Mouse (Mus musculus) lung, postnatal 0 days (tissue): ENCODE results near the gene Prkar2b. TPM values are rescaled to one million over a fixed set of nuclear protein-coding genes. Genes with fewer than 3 reads are reported as not detected.

ENCODE experiments used
- ATAC-seq: fragments of 200-750 bp; cut with Nextera tagmentation; 2 replicates; pipeline ENCODE4 v1.8.0; 2017; ENCODE audit warnings: moderate library complexity
- DNase-seq: peaks from one replicate; pipeline ENCODE4 v3.0.0-alpha.2; 2016; ENCODE audit warnings: low spot score
- H3K27ac ChIP-seq: fragments of 300-500 bp; sonication (generic); 2 replicates; pipeline ENCODE4 v1.5.1; 2014; ENCODE audit warnings: antibody characterized with exemption, mild to moderate bottlenecking, low read length, mixed read lengths
- H3K27me3 ChIP-seq: fragments of 300-500 bp; sonication (generic); replicated peaks from 2 replicates; pipeline ENCODE4 v1.6.1; 2014; ENCODE audit warnings: low read length, mixed read lengths; ENCODE audit not compliant: insufficient read depth
- H3K36me3 ChIP-seq: fragments of 300-500 bp; sonication (generic); 2 replicates; pipeline ENCODE4 v1.6.1; 2014; ENCODE audit warnings: low read length, mixed read lengths; ENCODE audit not compliant: insufficient read depth
- H3K4me1 ChIP-seq: fragments of 300-500 bp; sonication (generic); 2 replicates; pipeline ENCODE4 v1.6.1; 2014; ENCODE audit warnings: antibody characterized with exemption, low read depth, low read length, mixed read lengths; ENCODE audit not compliant: insufficient read depth
- H3K4me2 ChIP-seq: fragments of 300-500 bp; sonication (generic); replicated peaks from 2 replicates; pipeline ENCODE4 v1.6.1; 2014; ENCODE audit warnings: low read depth, mild to moderate bottlenecking, low read length, moderate library complexity, mixed read lengths
- H3K4me3 ChIP-seq: fragments of 300-500 bp; sonication (generic); 2 replicates; pipeline ENCODE4 v1.5.1; 2014; ENCODE audit warnings: low read depth, low read length
- H3K9ac ChIP-seq: fragments of 300-500 bp; sonication (generic); replicated peaks from 2 replicates; pipeline ENCODE4 v1.6.1; 2014; ENCODE audit warnings: low read depth, mild to moderate bottlenecking
- H3K9me3 ChIP-seq: fragments of 300-500 bp; sonication (generic); 2 replicates; pipeline ENCODE4 v1.6.1; 2016; ENCODE audit warnings: low read length, mixed read lengths
- CTCF ChIP-seq: IDR thresholded peaks from 2 replicates; pipeline ENCODE4 v1.5.1; 2016; ENCODE audit warnings: antibody characterized with exemption, mild to moderate bottlenecking
- EP300 ChIP-seq: IDR thresholded peaks from 2 replicates; pipeline ENCODE4 v1.6.1; 2016; ENCODE audit warnings: antibody characterized with exemption, mild to moderate bottlenecking, control low read depth
- WGBS: fragments of 180-500 bp; shearing (Covaris S2); extraction: QIAGEN DNeasy Blood & Tissue Kit; methylation state at CpG from one replicate; pipeline ENCODE4 v1.1.7; 2014; 5-methylcytosine and 5-hydroxymethylcytosine counted together
- polyA plus RNA-seq: library from polyadenylated mRNA; unstranded; fragments of >200 nt; fragmentation: Nextera tagmentation; extraction: Ambion mirVana; gene quantifications from 2 replicates; pipeline ENCODE4 v1.2.1, GENCODE M21; 2015

The Prkar2b gene
- polyA plus RNA-seq, 1 experiment from 2014 or later = 11.0 TPM

- no peak overlapping the region for H3K4me2 ChIP-seq
- TF ChIP-seq CTCF (no peak), EP300 (no peak)
- no peaks in the 10 kb centered on the region for H3K36me3 ChIP-seq
- no peak for ATAC-seq
- H3K27me3 ChIP-seq = no peaks in the 10 kb centered on the region
- no peak overlapping the region for H3K27ac ChIP-seq
- no peak for DNase-seq
- H3K4me1 ChIP-seq = no peaks in the 10 kb centered on the region
- 72% methylated on average over 5 of the region's 5 CpGs for WGBS
- no peaks in the 10 kb centered on the region for H3K9me3 ChIP-seq
- no peak overlapping the region for H3K4me3 ChIP-seq
- no peak overlapping the region for H3K9ac ChIP-seq
These were observed 52.4 kb downstream of the Prkar2b start for GRCm38 (mm10) chr12:32008728-32009127.

- 78% methylated on average over 4 of the region's 4 CpGs for WGBS
- TF ChIP-seq EP300 (no peak), CTCF (no peak)
These were observed 53.5 kb downstream of the Prkar2b start for GRCm38 (mm10) chr12:32007646-32008045.

DNA sequence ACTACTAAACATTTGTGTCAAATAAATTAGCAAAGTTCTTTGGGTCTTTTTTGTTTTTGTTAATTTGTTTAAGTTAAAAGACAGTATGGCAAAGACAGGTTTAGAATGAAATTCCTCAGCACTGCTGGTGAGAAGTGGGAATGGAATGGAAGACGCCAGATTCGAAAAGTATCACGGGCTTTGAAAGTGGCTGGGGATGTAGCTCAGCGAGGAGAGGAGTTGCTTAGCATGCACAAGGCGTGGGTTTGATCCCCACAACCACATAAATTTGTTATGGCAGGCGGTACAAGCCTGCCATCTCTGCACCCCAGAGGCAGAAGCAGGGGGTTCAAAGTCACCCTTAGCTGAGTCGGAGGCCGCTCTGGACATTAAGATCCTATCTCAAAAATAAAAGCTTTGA lies 54.1 kb downstream of the Prkar2b start:
- Histone ChIP-seq H3K9me3 (no peaks in the 10 kb centered on the region), H3K36me3 (no peaks in the 10 kb centered on the region), H3K27me3 (no peaks in the 10 kb centered on the region), H3K9ac (no peak overlapping the region), H3K4me1 (no peaks in the 10 kb centered on the region), H3K4me2 (no peak overlapping the region), H3K4me3 (no peak overlapping the region), H3K27ac (no peak overlapping the region)
- ATAC-seq (no peak), DNase-seq (no peak)
- no peak for TF ChIP-seq EP300
- TF ChIP-seq CTCF = no peak
- WGBS = 84% methylated on average over 8 of the region's 8 CpGs

More at GRCm38 (mm10) chr12:32007646-32008045, 53.5 kb downstream of the Prkar2b start:
- no peaks in the 10 kb centered on the region for H3K27me3 ChIP-seq
- DNase-seq = no peak
- no peak overlapping the region for H3K27ac ChIP-seq
- H3K9me3 ChIP-seq = no peaks in the 10 kb centered on the region
- H3K9ac ChIP-seq = no peak overlapping the region
- no peak for ATAC-seq
- no peaks in the 10 kb centered on the region for H3K4me1 ChIP-seq
- no peak overlapping the region for H3K4me3 ChIP-seq
- no peak overlapping the region for H3K4me2 ChIP-seq
- no peaks in the 10 kb centered on the region for H3K36me3 ChIP-seq

GRCm38 (mm10) chr12:32006391-32006929 lies 54.6 kb downstream of the Prkar2b start:
- no peaks in the 10 kb centered on the region for H3K27me3 ChIP-seq
- H3K9me3 ChIP-seq = no peaks in the 10 kb centered on the region
- 78% methylated on average over 10 of the region's 10 CpGs for WGBS
- no peak overlapping the region for H3K9ac ChIP-seq
- no peaks in the 10 kb centered on the region for H3K36me3 ChIP-seq
- TF ChIP-seq CTCF (no peak), EP300 (no peak)
- H3K4me1 ChIP-seq = no peaks in the 10 kb centered on the region
- DNase-seq = no peak
- no peak overlapping the region for H3K4me3 ChIP-seq
- H3K4me2 ChIP-seq = no peak overlapping the region
- no peak for ATAC-seq
- H3K27ac ChIP-seq = no peak overlapping the region

GRCm38 (mm10) chr12:32000464-32000863 lies 60.6 kb downstream of the Prkar2b start:
- Histone ChIP-seq H3K9me3 (no peaks in the 10 kb centered on the region), H3K4me3 (no peak overlapping the region), H3K9ac (no peak overlapping the region), H3K36me3 (no peaks in the 10 kb centered on the region), H3K27ac (no peak overlapping the region), H3K27me3 (no peaks in the 10 kb centered on the region), H3K4me2 (no peak overlapping the region), H3K4me1 (no peaks in the 10 kb centered on the region)
- WGBS = 85% methylated on average over 7 of the region's 7 CpGs
- ATAC-seq = no peak
- DNase-seq = no peak
- TF ChIP-seq CTCF = no peak

DNA sequence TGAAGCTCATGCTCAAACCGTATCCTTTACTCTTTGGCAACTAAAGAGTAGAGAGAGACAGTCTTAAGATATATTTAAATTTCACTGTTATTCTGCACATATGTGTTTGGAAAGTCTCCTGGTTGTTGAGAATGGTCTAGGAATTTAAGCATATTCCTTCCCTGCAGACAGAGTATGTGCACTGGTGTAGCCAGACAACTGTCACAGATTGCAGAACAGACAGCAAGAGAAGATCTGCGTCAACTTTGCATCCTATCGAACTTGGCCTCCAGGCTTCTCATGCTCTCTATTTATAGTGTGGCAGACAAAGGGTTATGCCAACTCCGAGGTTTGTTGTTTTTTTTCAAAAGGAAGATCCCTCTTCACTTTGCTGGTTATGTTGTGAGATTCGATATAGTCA lies 62.4 kb downstream of the Prkar2b start:
- DNase-seq (no peak), ATAC-seq (no peak)
- no peak overlapping the region for H3K4me3 ChIP-seq
- no peak overlapping the region for H3K9ac ChIP-seq
- no peaks in the 10 kb centered on the region for H3K36me3 ChIP-seq
- H3K4me2 ChIP-seq = no peak overlapping the region
- no peaks in the 10 kb centered on the region for H3K27me3 ChIP-seq
- WGBS = 67% methylated on average over 5 of the region's 5 CpGs
- TF ChIP-seq CTCF (no peak), EP300 (no peak)
- no peaks in the 10 kb centered on the region for H3K4me1 ChIP-seq
- no peak overlapping the region for H3K27ac ChIP-seq
- no peaks in the 10 kb centered on the region for H3K9me3 ChIP-seq
